Mouse (Mus musculus) embryo, embryonic 10 days (tissue): Measurements from ENCODE around the gene Rgs8.

Source experiments
- DNase-seq: peaks from one replicate; pipeline ENCODE4 v3.0.0-alpha.2; 2015; ENCODE audit warnings: low spot score

Gene Rgs8

DNA sequence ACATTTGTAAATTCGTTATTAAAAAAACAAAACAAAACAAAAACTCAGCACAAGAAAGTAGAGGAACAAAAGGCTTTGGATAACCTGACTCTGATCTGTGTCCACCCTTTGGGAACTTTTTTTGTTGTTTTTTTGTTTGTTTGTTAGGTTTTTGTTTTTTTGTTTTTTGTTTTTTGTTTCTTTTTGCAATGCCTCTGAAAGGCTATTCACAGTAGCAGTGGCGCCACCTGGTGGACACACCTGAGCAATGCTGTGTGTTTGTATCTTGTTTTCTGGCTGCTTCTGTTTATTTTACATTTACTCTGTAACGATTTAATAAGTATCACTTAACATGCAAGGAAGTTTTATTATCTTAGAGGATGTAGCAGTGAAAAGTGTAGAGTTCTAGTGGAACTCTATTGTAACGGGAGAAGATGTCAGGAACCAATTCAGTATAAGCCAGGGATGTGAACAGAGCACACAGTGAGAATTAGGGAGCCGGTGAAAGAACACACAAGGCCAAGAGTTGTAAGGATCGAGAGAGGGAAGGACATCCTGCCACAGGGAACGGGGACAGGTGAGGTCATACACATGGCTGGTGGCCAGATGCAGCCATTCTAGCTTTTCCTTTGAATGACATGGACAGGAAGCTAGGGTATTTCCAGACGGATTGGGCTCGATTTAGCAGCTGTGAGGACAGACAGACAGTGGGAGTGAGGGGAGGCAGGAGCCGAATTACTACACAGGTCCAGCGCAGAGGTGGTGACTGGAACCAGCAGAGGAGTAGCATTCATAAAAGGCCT lies 89.7 kb downstream of the Rgs8 start:
- DNase-seq: peak; percentile 86

GRCm38 (mm10) chr1:153746119-153746670 lies 93.4 kb downstream of the Rgs8 start:
- DNase-seq: peak; percentile 29

GRCm38 (mm10) chr1:153746728-153747127 lies 93.9 kb downstream of the Rgs8 start:
- DNase-seq: peak; percentile 92

- DNase-seq: no peak
Observed at GRCm38 (mm10) chr1:153747861-153748530, 95.2 kb downstream of the Rgs8 start.

GRCm38 (mm10) chr1:153748549-153748948 lies 95.7 kb downstream of the Rgs8 start:
- DNase-seq: peak; percentile 55

DNA sequence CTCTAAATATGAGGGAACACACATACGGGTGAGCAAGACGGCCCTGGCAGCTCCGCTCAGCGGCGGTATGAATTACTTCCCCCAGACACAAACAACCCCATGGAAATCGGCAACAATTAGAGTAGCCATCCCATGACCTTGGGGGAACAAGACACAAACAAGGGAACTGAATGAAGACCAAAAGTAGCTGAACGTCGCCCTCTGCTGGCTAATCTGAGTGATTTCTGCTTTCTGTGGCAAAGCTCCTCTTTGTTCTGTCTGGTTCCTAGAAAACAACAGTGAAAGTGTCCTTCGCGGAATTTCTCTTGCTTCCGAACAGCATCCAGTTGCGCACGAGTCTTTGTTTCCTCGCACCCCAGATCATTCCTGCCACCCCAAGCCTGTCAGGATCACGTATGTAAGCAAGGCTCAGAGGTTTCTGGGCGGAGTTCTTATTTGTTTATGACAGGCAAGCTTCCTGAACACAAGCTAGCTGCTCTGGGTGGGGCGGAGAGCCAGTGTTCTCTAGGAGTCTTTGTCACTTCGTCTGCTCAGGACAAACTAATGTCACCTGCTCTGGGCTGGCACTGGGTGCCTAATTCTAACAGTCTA lies 96.5 kb downstream of the Rgs8 start, which contains the start of gene Rnasel:
TSS of gene Rnasel (plus strand) at position 216 of the 591 bp plus-strand sequence.
- peak; percentile 94 for DNase-seq
